Mouse (Mus musculus) embryonic fibroblast, embryonic 13.5 days (primary cell): ENCODE measurements around the gene Ccdc191. TPM values are rescaled to one million over a fixed set of nuclear protein-coding genes. Genes with fewer than 3 reads are reported as not detected.

Source experiments
- H3K27ac ChIP-seq: 2 replicates; pipeline ENCODE4 v1.5.1; 2012; ENCODE audit warnings: low read length, control low read depth, inconsistent platforms; ENCODE audit not compliant: insufficient read depth
- H3K4me1 ChIP-seq: 2 replicates; pipeline ENCODE4 v1.6.1; 2011; ENCODE audit warnings: low read length; ENCODE audit not compliant: control insufficient read depth, insufficient read depth
- H3K4me3 ChIP-seq: 2 replicates; pipeline ENCODE4 v1.5.1; 2011; ENCODE audit warnings: mild to moderate bottlenecking, control low read depth, low read length; ENCODE audit not compliant: insufficient read depth
- CTCF ChIP-seq: IDR thresholded peaks from 2 replicates; pipeline ENCODE4 v1.5.1; 2011; ENCODE audit warnings: mild to moderate bottlenecking, control low read depth, low read length, moderate library complexity, borderline replicate concordance; ENCODE audit not compliant: insufficient read depth
- POLR2A ChIP-seq: IDR thresholded peaks from 2 replicates; pipeline ENCODE4 v1.6.1; 2011; ENCODE audit warnings: low read depth, mild to moderate bottlenecking, control low read depth, low read length, moderate library complexity
- polyA plus RNA-seq: library from polyadenylated mRNA; stranded (reverse); fragments of >200 nt; gene quantifications from 2 replicates; pipeline ENCODE4 v1.2.4, GENCODE M21; 2011; ENCODE audit warnings: low read depth; ENCODE audit not compliant: missing spikeins, insufficient read length

Ccdc191 gene
- polyA plus RNA-seq, 1 experiment: 7.1 TPM

DNA sequence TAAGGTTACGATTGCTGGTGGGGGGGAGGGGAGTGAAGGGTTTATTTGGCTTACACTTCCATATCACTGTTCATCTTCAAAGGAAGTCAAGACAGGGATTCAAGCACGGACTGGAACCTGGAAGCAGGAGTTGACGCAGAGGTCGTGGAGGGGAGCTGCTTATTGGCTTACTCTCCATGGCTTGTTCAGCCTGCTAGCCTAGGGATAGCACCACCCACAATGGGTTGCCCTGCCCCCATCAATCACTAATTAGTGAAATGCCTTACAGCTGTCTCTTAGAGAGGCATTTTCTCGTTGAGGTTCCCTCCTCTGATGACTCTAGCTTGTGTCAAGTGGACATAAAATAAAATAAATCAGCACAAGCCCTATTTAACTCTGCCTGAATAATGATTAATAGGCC lies 121.4 kb downstream of the Ccdc191 start:
- Histone ChIP-seq H3K27ac (no peak overlapping the region), H3K4me3 (no peak overlapping the region), H3K4me1 (no peaks in the 10 kb centered on the region)
- TF ChIP-seq CTCF (no peak), POLR2A (no peak)

Other genes with a start within 250 kb of the Ccdc191 start
- not detected in 2 replicates for gene Tigit, start 225.7 kb upstream of the Ccdc191 start, polyA plus RNA-seq
- gene Drd3, start 135.8 kb upstream of the Ccdc191 start, polyA plus RNA-seq: not detected in 2 replicates
- 24.0 and 24.8 TPM in 2 replicates for gene Qtrt2, start 37.0 kb downstream of the Ccdc191 start, polyA plus RNA-seq
- not detected in 2 replicates for gene Zdhhc23, start 90.0 kb downstream of the Ccdc191 start, polyA plus RNA-seq
- 5.6 and 6.0 TPM in 2 replicates for gene Gramd1c, start 173.5 kb downstream of the Ccdc191 start, polyA plus RNA-seq
- gene Atp6v1a, start 249.9 kb downstream of the Ccdc191 start, polyA plus RNA-seq: 82.2 and 95.8 TPM in 2 replicates